Mouse (Mus musculus) heart, postnatal 4 days (tissue): ENCODE measurements around the gene Slc35e3. TPM values are rescaled to one million over a fixed set of nuclear protein-coding genes. Genes with fewer than 3 reads are reported as not detected.
"Not testable (repeated sequence)": the region's sequence is repeated elsewhere in the genome, so short reads cannot be mapped to it uniquely, and the experiment has no call there.

ENCODE experiments used
- DNase-seq: peaks from one replicate; pipeline ENCODE4 v3.0.0; 2021
- total RNA-seq, 2 experiments: library from RNA; stranded (reverse); gene quantifications; 2 replicates each; pipeline ENCODE4 v1.2.3; 2021

Gene Slc35e3
- total RNA-seq, 2 experiments from 2014 or later, result 7.3 to 8.8 TPM

- DNase-seq, result no peak
Measured at GRCm38 (mm10) chr10:117761551-117761950, 15.4 kb upstream of the Slc35e3 start.

- DNase-seq, result no peak
Measured at GRCm38 (mm10) chr10:117760831-117761335, 14.7 kb upstream of the Slc35e3 start.

GRCm38 (mm10) chr10:117759844-117760630 is 13.9 kb upstream of the Slc35e3 start:
- no peak for DNase-seq

- no peak for DNase-seq
Measured at GRCm38 (mm10) chr10:117758749-117759727, 12.9 kb upstream of the Slc35e3 start.

- not testable (repeated sequence) for DNase-seq
Measured at GRCm38 (mm10) chr10:117758344-117758743, 12.2 kb upstream of the Slc35e3 start.

GRCm38 (mm10) chr10:117757796-117758342 is 11.7 kb upstream of the Slc35e3 start:
- DNase-seq, result no peak

GRCm38 (mm10) chr10:117757259-117757658 is 11.1 kb upstream of the Slc35e3 start:
- DNase-seq, result no peak

- no peak for DNase-seq
Measured at GRCm38 (mm10) chr10:117756784-117757183, 10.6 kb upstream of the Slc35e3 start.

- DNase-seq, result no peak
Measured at GRCm38 (mm10) chr10:117755799-117756467, 9.8 kb upstream of the Slc35e3 start.

- DNase-seq, result no peak
Measured at GRCm38 (mm10) chr10:117755086-117755798, 9.1 kb upstream of the Slc35e3 start.

GRCm38 (mm10) chr10:117754609-117754940 is 8.4 kb upstream of the Slc35e3 start:
- no peak for DNase-seq

- DNase-seq, result no peak
Measured at GRCm38 (mm10) chr10:117753711-117754608, 7.8 kb upstream of the Slc35e3 start.

- DNase-seq, result no peak
Measured at GRCm38 (mm10) chr10:117752851-117753647, 6.9 kb upstream of the Slc35e3 start.

GRCm38 (mm10) chr10:117752304-117752821 is 6.2 kb upstream of the Slc35e3 start:
- DNase-seq, result no peak

- DNase-seq, result no peak
Measured at GRCm38 (mm10) chr10:117751744-117752143, 5.6 kb upstream of the Slc35e3 start.

GRCm38 (mm10) chr10:117751282-117751610 is 5.1 kb upstream of the Slc35e3 start:
- DNase-seq, result no peak

- DNase-seq, result no peak
Measured at GRCm38 (mm10) chr10:117750529-117751281, 4.5 kb upstream of the Slc35e3 start.

- DNase-seq, result no peak
Measured at GRCm38 (mm10) chr10:117749787-117750343, 3.7 kb upstream of the Slc35e3 start.
